Mouse (Mus musculus) CH12.LX (cell line): Measurements from ENCODE around the gene Notum.

ENCODE experiments used
- CHD1 ChIP-seq: IDR thresholded peaks from 2 replicates; pipeline ENCODE4 v1.6.1; 2012; ENCODE audit warnings: low read depth, low read length, improper control_type of control experiment, inconsistent platforms
- CHD2 ChIP-seq: IDR thresholded peaks from 2 replicates; pipeline ENCODE4 v1.6.1; 2011; ENCODE audit warnings: low read length, improper control_type of control experiment
- CTCF ChIP-seq, 2 experiments: IDR thresholded peaks in 1 of 2; conservative IDR thresholded peaks in 1 of 2; 2 replicates each; pipeline ENCODE4 v1.5.1; 2011 to 2012; ENCODE audit warnings: low read depth in 2 of 2, low read length in 2 of 2, improper control_type of control experiment in 1 of 2, inconsistent platforms in 1 of 2, mild to moderate bottlenecking in 1 of 2, moderate library complexity in 1 of 2
- ELF1 ChIP-seq: IDR thresholded peaks from 2 replicates; pipeline ENCODE4 v1.6.1; 2014; ENCODE audit warnings: low read depth, mild to moderate bottlenecking, inconsistent platforms, low read length, improper control_type of control experiment
- POLR2A ChIP-seq: IDR thresholded peaks from 2 replicates; pipeline ENCODE4 v1.6.1; 2011; ENCODE audit warnings: low read depth, mild to moderate bottlenecking, improper control_type of control experiment, low read length
- UBTF ChIP-seq: IDR thresholded peaks from 2 replicates; pipeline ENCODE4 v1.6.1; 2012; ENCODE audit warnings: low read depth, mild to moderate bottlenecking, inconsistent platforms, low read length, improper control_type of control experiment, moderate library complexity
- ZC3H11A ChIP-seq: IDR thresholded peaks from 2 replicates; pipeline ENCODE4 v1.6.1; 2012; ENCODE audit warnings: low read depth, mild to moderate bottlenecking, inconsistent platforms, low read length, improper control_type of control experiment

- 0 out of 2 replicates have a peak, but pooled peaks have one; percentile 17 for TF ChIP-seq ELF1
- TF ChIP-seq CTCF (conservative IDR thresholded peaks at IDR 0.05 in 1 of 2, IDR thresholded peaks at IDR 0.05 in 1 of 2; ENCODE audit: low read depth in 2 of 2, low read length in 2 of 2): peak; percentile 36 to 100; a peak in 3 of 4 replicates
- no peak for TF ChIP-seq CHD1
- peak; percentile 77 for TF ChIP-seq ZC3H11A
- TF ChIP-seq UBTF: no peak
- no peak for TF ChIP-seq POLR2A
- TF ChIP-seq CHD2: 0 out of 2 replicates have a peak, but pooled peaks have one; percentile 26
Measured at GRCm38 (mm10) chr11:120658876-120659410, 2.0 kb downstream of the Notum start.
